Mouse (Mus musculus) embryonic facial prominence, embryonic 12.5 days (tissue): ENCODE measurements at regions not wholly inside any gene's neighbourhood (a gene's known extent, or its start where the extent isn't known, plus 50 kb on each side); places are given as distances from the start of the nearest gene placed in this dataset.

Experiments
- ATAC-seq: fragments of 200-750 bp; cut with Nextera tagmentation; 2 replicates; pipeline ENCODE4 v1.8.0; 2017; ENCODE audit not compliant: insufficient number of reproducible peaks, insufficient read depth, low FRiP score, low TSS enrichment
- H3K27ac ChIP-seq: fragments of 300-500 bp; sonication (generic); 2 replicates; pipeline ENCODE4 v1.5.1; 2016; ENCODE audit warnings: mild to moderate bottlenecking
- H3K27me3 ChIP-seq: fragments of 300-500 bp; sonication (generic); 2 replicates; pipeline ENCODE4 v1.6.1; 2016; ENCODE audit warnings: mild to moderate bottlenecking, moderate library complexity
- H3K36me3 ChIP-seq: fragments of 300-500 bp; sonication (generic); 2 replicates; pipeline ENCODE4 v1.6.1; 2016; ENCODE audit warnings: mild to moderate bottlenecking
- H3K4me1 ChIP-seq: fragments of 300-500 bp; sonication (generic); 2 replicates; pipeline ENCODE4 v1.6.1; 2016
- H3K4me2 ChIP-seq: fragments of 300-500 bp; sonication (generic); replicated peaks from 2 replicates; pipeline ENCODE4 v1.6.1; 2016; ENCODE audit warnings: mild to moderate bottlenecking, moderate library complexity
- H3K4me3 ChIP-seq: fragments of 300-500 bp; sonication (generic); 2 replicates; pipeline ENCODE4 v1.5.1; 2016; ENCODE audit warnings: mild to moderate bottlenecking
- H3K9ac ChIP-seq: fragments of 300-500 bp; sonication (generic); 2 replicates; pipeline ENCODE4 v1.6.1; 2016; ENCODE audit warnings: mild to moderate bottlenecking, moderate library complexity
- H3K9me3 ChIP-seq: fragments of 300-500 bp; sonication (generic); 2 replicates; pipeline ENCODE4 v1.6.1; 2016; ENCODE audit warnings: mild to moderate bottlenecking, moderate library complexity
- WGBS: fragments of 180-500 bp; shearing (Covaris S2); methylation state at CpG from one replicate; pipeline ENCODE4 v1.1.7; 2016; 5-methylcytosine and 5-hydroxymethylcytosine counted together

DNA sequence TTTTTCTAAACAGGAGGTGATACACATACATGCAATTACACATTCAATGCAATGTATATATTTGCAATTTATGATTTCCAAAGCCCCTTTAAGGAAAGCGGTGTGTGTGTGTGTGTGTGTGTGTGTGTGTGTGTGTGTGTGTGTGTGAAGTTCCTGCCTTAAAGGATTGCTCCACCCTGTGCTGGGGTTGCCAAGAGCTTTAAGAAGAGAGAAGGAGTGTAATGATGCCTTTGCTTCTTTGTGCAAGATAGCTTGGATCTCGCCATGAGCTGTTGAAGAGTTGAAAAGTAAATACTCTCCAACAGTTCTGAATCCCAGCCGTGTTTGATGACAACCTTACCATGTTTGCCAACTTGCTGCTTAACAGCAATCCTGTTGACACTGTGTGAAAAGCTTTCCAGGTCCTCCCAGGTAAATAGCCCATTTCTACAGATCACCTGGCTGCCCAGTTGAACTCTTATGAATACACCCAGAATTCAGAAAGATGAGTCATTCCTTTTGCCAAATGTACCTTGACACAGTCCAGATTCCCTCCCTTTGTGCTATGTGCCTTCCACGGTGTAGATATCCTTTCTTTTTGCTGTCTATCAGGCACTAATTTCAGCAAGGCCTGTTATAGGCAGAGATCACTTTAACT is 216.3 kb downstream of the Ikzf2 start:
- no peak overlapping the region for H3K4me3 ChIP-seq
- H3K4me2 ChIP-seq: no peak overlapping the region
- no peak overlapping the region for H3K27ac ChIP-seq
- no peak overlapping the region for H3K9ac ChIP-seq
- H3K4me1 ChIP-seq: 0 out of 2 replicates have a peak, but pooled peaks cover 2% of the 10 kb centered on the region
- H3K27me3 ChIP-seq: no peaks in the 10 kb centered on the region
- H3K36me3 ChIP-seq: no peaks in the 10 kb centered on the region
- WGBS: 85% methylated on average over 4 of the region's 4 CpGs
- no peak for ATAC-seq
- no peaks in the 10 kb centered on the region for H3K9me3 ChIP-seq

DNA sequence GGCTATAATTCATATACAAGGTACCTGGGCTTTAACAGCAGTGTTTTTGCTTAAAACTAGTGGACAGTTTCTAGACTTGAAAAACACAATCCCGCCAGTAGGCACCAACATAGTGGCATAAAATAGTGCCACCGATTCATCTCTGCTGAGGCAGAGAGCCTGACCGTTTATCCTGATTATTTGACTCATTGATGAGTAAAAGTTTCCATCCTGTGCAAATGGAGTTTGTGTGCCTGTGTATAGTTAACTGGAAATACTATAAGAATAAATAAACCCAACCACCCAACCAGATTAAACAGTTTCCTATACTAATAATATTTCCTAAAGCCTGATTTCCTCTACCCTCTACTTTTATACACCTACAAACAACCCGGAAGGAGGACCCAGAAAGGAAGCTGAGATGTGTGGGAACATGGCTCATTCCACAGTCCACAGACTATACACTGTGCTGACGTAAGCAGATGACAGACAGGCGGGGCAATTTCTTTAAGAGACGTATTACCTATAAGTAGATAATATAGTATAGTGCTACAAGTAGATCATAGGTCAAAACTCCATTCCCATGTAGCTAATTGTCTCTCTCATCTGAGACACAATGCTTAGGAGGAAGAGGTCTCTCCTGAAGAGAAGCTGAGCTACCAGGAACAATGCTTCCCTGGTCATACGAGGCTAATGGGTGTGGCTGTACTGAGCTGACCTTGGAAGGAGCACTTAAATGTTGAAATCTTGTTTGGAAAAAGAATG is 217.7 kb downstream of the Ikzf2 start:
- Histone ChIP-seq H3K4me1 (0 out of 2 replicates have a peak, but pooled peaks cover 2% of the 10 kb centered on the region), H3K4me3 (no peak overlapping the region), H3K27ac (no peak overlapping the region), H3K27me3 (no peaks in the 10 kb centered on the region), H3K36me3 (no peaks in the 10 kb centered on the region), H3K9ac (no peak overlapping the region), H3K4me2 (no peak overlapping the region), H3K9me3 (no peaks in the 10 kb centered on the region)
- no peak for ATAC-seq
- WGBS: 81% methylated on average over 8 of the region's 8 CpGs

DNA sequence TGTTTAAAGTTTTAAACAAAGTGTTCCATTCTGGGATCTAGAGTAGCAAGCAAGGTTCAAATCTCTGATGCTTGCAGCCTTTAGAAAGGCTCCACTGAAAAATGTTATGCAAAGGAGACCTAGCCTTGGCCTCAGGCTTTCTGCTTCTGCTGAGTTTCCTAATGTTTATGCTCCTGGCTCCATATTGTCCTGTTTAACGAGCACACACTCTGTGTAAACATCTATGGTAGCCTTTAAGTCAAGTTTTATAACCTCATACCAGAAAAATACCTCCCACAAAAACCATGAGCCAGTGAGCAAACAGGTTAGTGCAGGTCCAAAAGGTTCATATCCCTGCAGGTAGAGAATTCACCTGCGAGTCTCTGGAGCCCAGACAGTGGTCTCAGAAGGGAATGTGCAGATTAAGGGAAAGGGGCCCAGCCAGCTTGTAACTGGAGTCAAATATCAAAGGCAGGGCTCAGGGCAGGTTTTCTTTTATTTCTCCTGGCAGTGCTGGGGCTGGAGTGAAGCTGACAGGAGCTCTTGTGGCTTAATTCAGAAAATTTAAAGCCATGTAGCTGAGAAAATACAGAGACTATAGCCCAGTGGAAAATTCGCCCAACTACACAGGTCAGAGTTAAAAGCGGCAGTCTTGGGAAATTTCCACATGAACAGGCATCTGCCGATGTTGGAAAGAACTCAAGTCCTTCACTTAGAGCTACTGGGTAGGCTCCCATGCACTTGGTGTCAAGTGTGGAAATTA is 220.3 kb downstream of the Ikzf2 start:
- Histone ChIP-seq H3K9me3 (no peaks in the 10 kb centered on the region), H3K36me3 (no peaks in the 10 kb centered on the region), H3K4me1 (0 out of 2 replicates have a peak, but pooled peaks cover 2% of the 10 kb centered on the region), H3K4me2 (no peak overlapping the region), H3K27me3 (no peaks in the 10 kb centered on the region), H3K27ac (no peak overlapping the region), H3K4me3 (no peak overlapping the region), H3K9ac (no peak overlapping the region)
- 13% methylated on average over 5 of the region's 5 CpGs for WGBS
- ATAC-seq: peak; percentile 60; the same call in 1 of the 2 replicates

DNA sequence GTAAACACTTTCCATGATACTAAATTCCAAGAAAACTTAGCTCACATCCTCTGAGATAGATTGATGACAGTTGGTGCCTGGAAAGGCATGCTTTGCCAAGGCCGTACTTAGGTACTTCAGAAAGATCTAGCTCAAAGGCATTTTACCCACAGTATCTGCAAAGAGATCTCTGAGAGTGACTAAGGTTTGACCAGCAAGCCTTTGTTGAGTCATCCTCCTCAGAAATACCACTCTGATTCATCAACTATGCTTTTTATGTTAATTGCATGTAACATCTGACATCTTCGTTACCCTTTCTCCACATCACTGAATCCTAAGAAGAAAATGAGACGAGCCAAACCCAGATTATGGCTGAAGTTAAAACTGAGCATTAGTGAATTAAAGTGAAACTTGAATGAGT is 225.9 kb downstream of the Ikzf2 start:
- H3K4me3 ChIP-seq: no peak overlapping the region
- WGBS: 85% methylated on average over 3 of the region's 3 CpGs
- H3K4me1 ChIP-seq: no peaks in the 10 kb centered on the region
- no peaks in the 10 kb centered on the region for H3K27me3 ChIP-seq
- H3K9ac ChIP-seq: no peak overlapping the region
- no peak overlapping the region for H3K4me2 ChIP-seq
- H3K36me3 ChIP-seq: no peaks in the 10 kb centered on the region
- no peaks in the 10 kb centered on the region for H3K9me3 ChIP-seq
- no peak overlapping the region for H3K27ac ChIP-seq
- ATAC-seq: no peak

DNA sequence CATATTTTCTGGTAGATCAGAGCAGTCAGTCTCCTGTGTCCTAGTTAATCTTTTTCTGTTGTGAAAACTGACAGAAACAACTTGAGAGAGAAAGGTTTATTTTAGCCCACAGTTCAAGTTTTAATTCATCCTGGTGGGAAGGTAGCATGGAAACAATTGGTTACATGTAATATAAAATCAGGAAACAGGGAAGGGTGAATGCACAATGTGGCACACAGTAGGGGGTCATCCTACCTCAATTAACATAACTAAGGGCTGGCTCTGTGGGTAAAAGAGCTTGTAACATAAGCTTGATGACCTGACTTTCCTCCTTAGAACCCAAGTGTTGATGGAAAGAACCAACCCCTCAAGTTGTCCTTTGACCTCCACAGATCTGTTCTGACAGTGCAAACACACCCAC is 227.1 kb downstream of the Ikzf2 start:
- Histone ChIP-seq H3K9ac (no peak overlapping the region), H3K4me2 (no peak overlapping the region), H3K9me3 (no peaks in the 10 kb centered on the region), H3K4me1 (no peaks in the 10 kb centered on the region), H3K36me3 (no peaks in the 10 kb centered on the region), H3K27me3 (no peaks in the 10 kb centered on the region), H3K27ac (no peak overlapping the region), H3K4me3 (no peak overlapping the region)
- no peak for ATAC-seq

DNA sequence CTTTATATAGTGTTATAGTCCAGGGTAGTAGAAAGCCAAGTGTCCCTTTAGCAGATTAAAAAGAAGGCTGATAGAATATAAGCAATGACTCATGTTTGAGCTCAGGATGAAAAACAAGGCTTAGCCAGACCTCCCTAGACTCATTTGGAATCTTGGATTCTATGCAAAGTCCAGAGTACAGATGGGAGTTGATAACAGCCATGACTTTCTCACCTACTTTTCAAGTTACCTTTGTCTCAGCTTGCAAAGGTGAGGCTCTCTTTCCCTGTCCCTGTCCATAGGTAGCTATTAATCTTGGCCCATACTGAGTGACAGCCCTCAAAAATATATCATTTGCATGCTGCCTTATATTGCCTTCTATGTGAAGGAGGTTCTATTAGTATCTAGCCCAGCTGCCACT is 229.6 kb downstream of the Ikzf2 start:
- no peaks in the 10 kb centered on the region for H3K27me3 ChIP-seq
- no peaks in the 10 kb centered on the region for H3K9me3 ChIP-seq
- no peaks in the 10 kb centered on the region for H3K36me3 ChIP-seq
- H3K9ac ChIP-seq: no peak overlapping the region
- H3K4me1 ChIP-seq: no peaks in the 10 kb centered on the region
- H3K4me2 ChIP-seq: no peak overlapping the region
- ATAC-seq: no peak
- H3K27ac ChIP-seq: no peak overlapping the region
- H3K4me3 ChIP-seq: no peak overlapping the region

DNA sequence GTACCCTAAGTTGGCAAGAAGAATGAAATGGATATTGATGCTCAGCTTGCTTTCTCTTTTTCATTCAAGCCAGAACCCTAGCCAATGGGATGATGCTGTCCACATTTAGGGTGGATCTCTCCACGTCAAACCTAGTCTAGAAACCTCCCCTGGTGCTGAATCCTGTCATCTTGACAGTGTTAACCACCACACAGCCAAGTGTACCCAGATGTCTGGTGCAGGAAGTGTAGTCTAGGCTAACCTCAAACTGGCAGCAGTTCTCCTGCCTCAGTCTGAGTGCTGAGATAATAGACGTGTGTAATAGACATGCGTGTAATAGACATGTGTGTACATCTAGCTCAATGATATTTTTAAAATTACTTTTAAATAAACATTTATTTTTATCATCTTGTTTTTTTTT is 233.1 kb downstream of the Ikzf2 start:
- H3K27ac ChIP-seq: no peak overlapping the region
- WGBS: 81% methylated on average over 3 of the region's 3 CpGs
- no peaks in the 10 kb centered on the region for H3K4me1 ChIP-seq
- no peak overlapping the region for H3K4me2 ChIP-seq
- no peak overlapping the region for H3K9ac ChIP-seq
- no peaks in the 10 kb centered on the region for H3K36me3 ChIP-seq
- no peak overlapping the region for H3K4me3 ChIP-seq
- no peaks in the 10 kb centered on the region for H3K27me3 ChIP-seq
- no peak for ATAC-seq
- no peaks in the 10 kb centered on the region for H3K9me3 ChIP-seq

DNA sequence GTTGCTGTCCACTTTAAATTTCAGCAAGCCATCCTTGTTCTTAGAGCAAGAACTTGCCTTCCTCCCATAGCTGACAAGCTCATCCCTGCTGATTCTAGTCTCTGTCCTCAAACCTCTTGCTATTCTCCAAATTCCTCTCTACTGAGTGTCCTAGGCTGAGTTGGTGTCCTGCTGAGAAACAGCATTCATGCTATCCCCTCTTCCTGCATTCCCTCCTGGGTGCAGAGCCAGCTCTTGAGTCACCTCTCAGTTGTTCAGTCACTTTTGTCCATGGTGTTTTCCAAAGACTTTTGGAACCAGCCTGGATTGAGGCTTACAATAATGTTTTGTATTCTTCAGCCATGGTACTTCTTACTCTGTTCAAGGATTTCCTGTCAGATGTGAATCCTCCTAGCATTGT is 234.1 kb downstream of the Ikzf2 start:
- no peaks in the 10 kb centered on the region for H3K9me3 ChIP-seq
- no peak overlapping the region for H3K4me2 ChIP-seq
- no peak overlapping the region for H3K4me3 ChIP-seq
- H3K27me3 ChIP-seq: no peaks in the 10 kb centered on the region
- H3K9ac ChIP-seq: no peak overlapping the region
- H3K27ac ChIP-seq: no peak overlapping the region
- no peaks in the 10 kb centered on the region for H3K4me1 ChIP-seq
- no peaks in the 10 kb centered on the region for H3K36me3 ChIP-seq
- no peak for ATAC-seq

DNA sequence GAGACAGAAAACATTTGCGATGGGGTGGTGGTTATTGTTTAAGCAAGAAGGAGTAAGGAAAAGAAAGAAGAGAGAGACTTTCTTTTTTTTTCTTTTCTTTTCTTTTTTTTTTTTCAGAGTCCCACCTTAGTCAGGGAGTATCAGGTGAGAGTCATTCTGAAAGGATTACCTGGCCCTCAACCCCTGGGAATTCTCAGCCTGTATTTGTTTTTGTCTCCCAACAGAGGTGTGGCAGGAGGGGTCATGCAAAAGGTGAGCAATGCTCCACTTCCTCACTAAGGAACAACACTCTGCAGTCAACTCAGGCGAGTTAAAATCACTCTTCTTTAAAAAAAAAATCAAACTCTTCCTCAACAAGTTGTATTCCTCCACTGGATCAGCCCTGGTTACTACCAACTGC is 236.6 kb downstream of the Ikzf2 start:
- 67% methylated on average over 2 of the region's 2 CpGs for WGBS
- no peak overlapping the region for H3K4me2 ChIP-seq
- H3K9me3 ChIP-seq: no peaks in the 10 kb centered on the region
- no peak overlapping the region for H3K9ac ChIP-seq
- H3K27ac ChIP-seq: no peak overlapping the region
- no peaks in the 10 kb centered on the region for H3K36me3 ChIP-seq
- H3K27me3 ChIP-seq: no peaks in the 10 kb centered on the region
- no peaks in the 10 kb centered on the region for H3K4me1 ChIP-seq
- no peak for ATAC-seq
- H3K4me3 ChIP-seq: no peak overlapping the region

DNA sequence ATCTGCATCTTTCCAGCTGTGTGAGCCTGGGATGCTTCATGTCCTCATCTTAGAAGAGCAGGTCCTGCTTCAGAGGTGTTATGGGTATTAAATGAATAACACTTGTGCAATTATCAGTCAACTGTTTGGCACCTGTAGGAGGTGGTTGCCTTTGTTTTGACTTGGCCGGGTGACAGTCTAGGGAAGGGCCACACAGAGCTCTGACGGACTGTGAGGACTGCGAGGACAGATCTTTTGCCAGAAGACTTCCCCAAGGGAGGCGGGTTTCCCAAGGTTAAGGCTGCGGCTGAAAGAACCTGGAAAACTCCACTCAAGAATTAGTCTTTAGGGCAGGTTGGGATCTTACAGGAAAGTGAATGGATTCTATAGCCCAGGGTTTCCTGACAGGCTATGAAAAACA is 239.8 kb downstream of the Ikzf2 start:
- Histone ChIP-seq H3K4me1 (no peaks in the 10 kb centered on the region), H3K4me3 (no peak overlapping the region), H3K9me3 (no peaks in the 10 kb centered on the region), H3K4me2 (no peak overlapping the region), H3K9ac (no peak overlapping the region), H3K27ac (no peak overlapping the region), H3K36me3 (no peaks in the 10 kb centered on the region), H3K27me3 (no peaks in the 10 kb centered on the region)
- 75% methylated on average over 5 of the region's 5 CpGs for WGBS
- no peak for ATAC-seq

DNA sequence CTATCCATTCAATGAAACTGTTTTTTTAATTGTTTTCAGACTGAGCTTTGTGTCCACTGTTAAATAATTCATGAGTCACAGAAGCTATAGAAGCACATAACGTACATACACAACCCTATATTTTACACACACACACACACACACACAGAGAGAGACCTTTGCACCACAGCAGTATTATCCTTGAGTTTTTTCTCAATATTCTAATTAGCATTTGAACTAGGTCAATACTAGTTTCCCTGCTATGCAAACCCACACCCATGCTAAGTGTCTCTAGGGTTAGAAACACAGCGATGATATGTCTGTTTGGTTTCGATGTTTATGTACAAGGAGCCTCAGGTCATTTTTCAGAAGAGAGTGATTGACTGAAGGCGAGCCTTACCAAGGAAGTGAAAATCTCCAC is 242.3 kb downstream of the Ikzf2 start:
- no peak overlapping the region for H3K4me3 ChIP-seq
- no peaks in the 10 kb centered on the region for H3K9me3 ChIP-seq
- no peaks in the 10 kb centered on the region for H3K4me1 ChIP-seq
- no peaks in the 10 kb centered on the region for H3K27me3 ChIP-seq
- WGBS: 72% methylated on average over 4 of the region's 4 CpGs
- H3K4me2 ChIP-seq: no peak overlapping the region
- H3K27ac ChIP-seq: no peak overlapping the region
- no peaks in the 10 kb centered on the region for H3K36me3 ChIP-seq
- no peak for ATAC-seq
- H3K9ac ChIP-seq: no peak overlapping the region

DNA sequence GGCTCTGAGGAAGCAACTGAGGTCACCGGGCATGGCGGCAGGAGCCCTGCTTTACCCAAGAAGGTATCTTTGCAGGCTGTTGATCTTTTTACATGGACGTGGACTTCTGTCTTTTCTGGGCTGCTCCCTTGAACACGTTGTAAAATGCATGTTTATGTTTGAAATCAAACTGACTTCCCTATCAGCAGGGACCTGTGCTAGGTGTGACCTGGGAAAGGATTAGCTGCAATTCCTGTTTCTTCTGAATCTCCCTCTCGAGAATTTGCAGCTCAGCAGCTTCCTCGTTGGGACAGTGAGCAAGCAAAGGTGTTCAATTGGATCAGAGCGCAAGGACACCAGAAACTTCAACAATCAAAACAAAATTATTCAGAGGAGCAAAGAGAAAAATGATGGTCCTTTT is 243.6 kb downstream of the Ikzf2 start:
- Histone ChIP-seq H3K36me3 (no peaks in the 10 kb centered on the region), H3K9me3 (no peaks in the 10 kb centered on the region), H3K4me3 (no peak overlapping the region), H3K9ac (no peak overlapping the region), H3K27me3 (no peaks in the 10 kb centered on the region), H3K4me2 (no peak overlapping the region), H3K27ac (no peak overlapping the region), H3K4me1 (no peaks in the 10 kb centered on the region)
- WGBS: 58% methylated on average over 7 of the region's 7 CpGs
- ATAC-seq: no peak
